Mouse (Mus musculus) large intestine, adult 2 months (tissue): ENCODE data around the gene Igfbp3. TPM values are rescaled to one million over a fixed set of nuclear protein-coding genes. Genes with fewer than 3 reads are reported as not detected.
A peak's percentile ranks its signal among the peaks of the same experiment; 100 is the strongest.

Experiments
- DNase-seq: peaks from one replicate; pipeline ENCODE4 v3.0.0-alpha.2; 2012; ENCODE audit warnings: low read depth, low spot score
- WGBS: fragments of 180-500 bp; shearing (Covaris S2); methylation state at CpG from one replicate; pipeline ENCODE4 v1.1.7; 2018; 5-methylcytosine and 5-hydroxymethylcytosine counted together
- polyA plus RNA-seq: library from polyadenylated mRNA; depleted of rRNA; stranded (reverse); fragments of >200 nt; gene quantifications from 2 replicates; pipeline ENCODE4 v1.2.3, GENCODE M21; 2012

Gene Igfbp3
- polyA plus RNA-seq, 1 experiment: 21.0 TPM

DNA sequence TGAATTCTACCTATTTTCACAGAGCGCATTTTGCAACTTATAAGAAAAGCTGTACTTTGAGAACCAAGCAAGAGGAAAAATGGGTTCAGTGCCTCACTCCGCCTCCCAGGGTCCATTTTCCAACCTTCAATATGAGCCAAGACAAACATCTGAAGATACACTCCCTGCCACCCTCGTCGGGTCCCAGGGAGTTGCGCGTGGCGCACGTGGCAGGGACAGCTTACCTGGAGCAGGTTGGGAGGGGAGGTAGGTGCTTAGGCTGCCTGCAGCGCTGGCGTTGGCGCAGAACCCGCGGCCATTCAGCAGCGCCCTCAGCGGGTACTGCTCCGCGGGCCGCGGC, 592 bp downstream of the Igfbp3 start:
- DNase-seq: no peak
- WGBS: 3% methylated on average over 19 of the region's 19 CpGs

DNA sequence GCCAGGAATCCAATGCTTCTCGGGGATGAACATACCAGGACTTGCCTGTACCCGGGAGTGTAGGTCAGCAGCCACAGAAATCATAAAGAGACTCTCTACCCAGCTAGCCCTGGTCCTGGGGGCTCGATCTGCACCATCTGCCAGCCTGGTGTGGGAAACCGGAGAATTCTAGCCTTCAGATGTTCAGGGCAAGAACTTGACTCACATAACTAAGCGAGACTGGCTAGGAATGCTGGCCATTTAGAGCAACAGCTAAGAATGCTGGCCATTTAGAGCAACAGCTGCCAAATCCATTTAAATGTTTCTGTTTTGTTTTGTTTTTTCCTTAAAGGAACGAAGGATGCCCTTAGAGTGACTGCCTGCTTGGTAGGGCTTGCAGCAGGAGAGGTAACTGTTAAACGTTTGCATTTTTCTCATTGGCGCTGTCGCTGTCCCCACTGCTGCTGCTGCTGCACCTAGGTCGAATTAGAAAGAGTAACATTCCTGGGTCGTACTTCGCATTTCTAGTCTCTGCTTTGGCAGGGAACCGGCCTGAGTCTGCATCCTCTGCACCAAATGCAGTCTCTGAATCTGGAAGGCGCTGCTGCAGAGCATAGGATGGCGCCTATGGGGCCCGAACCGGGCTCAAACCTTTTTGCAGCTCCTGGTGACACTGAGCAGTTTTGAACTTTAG, 1.5 kb downstream of the Igfbp3 start:
- DNase-seq: no peak
- WGBS: 22% methylated on average over 17 of the region's 17 CpGs

DNA sequence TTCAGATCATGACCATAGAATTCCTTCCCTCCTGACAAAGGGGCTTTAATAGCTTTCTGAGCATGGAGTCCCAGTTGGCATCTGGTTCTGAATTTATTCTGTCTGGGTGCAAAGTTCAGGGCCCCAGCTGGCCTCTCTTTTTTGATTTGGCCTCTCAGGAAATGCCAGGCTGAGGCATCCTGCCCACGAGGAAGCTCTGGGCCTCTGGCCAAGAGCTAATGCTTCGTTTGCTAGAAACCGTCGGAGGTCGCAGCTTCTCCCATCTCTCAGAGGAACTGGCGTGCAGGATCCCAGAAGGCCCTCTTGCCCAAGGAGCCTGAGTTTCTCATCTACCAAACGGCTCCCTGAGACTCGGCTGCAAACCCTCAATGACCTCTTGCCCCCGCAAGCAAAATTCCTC, 2.5 kb downstream of the Igfbp3 start:
- 15% methylated on average over 9 of the region's 9 CpGs for WGBS
- no peak for DNase-seq

DNA sequence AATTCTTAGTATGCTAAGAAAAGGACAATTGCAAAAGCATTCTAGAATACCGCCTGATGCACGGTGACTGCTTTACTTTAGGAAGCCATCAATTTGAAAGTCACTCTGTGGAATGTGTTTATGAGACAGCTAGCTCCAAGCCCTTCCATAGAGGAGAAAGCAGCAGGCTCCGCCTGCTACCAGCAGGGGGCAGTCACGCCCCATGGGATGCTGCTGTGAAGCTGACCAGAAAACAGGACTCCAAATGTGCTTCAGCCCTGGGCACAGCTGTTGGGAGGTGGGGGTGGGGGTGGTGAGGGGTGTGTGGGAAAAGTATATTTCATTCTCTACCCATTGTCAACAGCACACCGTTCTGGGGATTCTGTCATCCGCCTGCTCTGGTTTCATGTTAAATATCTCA, 3.4 kb downstream of the Igfbp3 start:
- no peak for DNase-seq
- WGBS: 17% methylated on average over 6 of the region's 6 CpGs

DNA sequence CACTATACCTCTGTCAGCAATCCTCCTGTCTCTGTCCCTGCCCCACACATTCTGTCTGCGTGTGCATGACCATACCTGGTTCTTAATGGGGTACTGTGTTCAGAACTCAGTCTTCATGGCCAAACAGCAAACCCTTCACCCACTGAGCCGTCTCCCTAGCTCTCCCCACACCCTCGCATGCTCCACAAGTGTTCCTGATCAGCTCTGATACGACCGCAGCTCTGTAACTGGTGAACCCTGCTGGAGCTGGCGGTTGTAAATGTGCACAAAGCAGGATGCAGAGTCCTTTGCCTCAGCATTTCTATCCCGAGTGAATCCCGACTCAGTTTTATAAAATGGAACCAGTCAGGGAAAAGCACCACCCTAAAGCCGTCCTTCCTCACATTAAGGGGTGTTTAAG, 9.9 kb downstream of the Igfbp3 start:
- no peak for DNase-seq
- 79% methylated on average over 9 of the region's 9 CpGs for WGBS

DNA sequence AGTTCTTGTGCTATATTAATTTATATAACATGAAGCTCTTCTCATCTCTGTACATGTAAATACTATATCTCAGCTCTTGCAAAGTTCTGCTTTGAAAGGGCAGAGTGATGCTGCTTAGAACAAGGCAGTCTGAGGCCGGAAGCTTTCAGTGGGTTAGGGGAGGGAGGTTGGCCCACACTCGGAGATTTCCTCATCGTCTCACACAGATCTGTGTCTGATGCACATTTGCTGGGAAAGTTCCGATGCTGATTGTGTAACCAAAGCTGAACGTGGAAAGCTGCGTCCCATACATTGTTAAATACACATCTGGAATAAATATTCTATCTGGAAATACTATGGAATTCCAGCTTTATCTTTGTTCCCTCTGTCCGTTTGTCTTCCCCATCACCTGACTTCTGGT, 11.5 kb downstream of the Igfbp3 start:
- WGBS: 66% methylated on average over 7 of the region's 7 CpGs
- DNase-seq: no peak

DNA sequence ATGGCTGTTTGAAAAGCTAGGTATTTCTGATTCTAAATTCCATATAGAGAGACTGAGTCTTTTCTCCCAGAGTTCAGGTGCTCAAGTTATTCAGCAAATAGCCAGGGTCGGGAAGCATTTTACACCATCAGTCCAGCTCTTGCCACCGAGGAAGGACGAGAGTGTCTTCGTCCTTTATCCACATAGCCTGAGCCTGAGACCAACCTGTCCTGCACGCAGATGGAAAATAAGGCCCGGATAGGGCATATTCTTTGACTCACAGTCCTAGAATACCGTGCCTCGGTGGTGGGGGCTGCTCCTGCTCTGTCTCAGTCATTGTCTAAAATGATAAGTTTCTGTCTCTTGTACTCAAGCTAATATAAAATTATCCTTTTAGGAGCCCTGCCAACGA, 13.3 kb downstream of the Igfbp3 start:
- no peak for DNase-seq
- 73% methylated on average over 9 of the region's 9 CpGs for WGBS

DNA sequence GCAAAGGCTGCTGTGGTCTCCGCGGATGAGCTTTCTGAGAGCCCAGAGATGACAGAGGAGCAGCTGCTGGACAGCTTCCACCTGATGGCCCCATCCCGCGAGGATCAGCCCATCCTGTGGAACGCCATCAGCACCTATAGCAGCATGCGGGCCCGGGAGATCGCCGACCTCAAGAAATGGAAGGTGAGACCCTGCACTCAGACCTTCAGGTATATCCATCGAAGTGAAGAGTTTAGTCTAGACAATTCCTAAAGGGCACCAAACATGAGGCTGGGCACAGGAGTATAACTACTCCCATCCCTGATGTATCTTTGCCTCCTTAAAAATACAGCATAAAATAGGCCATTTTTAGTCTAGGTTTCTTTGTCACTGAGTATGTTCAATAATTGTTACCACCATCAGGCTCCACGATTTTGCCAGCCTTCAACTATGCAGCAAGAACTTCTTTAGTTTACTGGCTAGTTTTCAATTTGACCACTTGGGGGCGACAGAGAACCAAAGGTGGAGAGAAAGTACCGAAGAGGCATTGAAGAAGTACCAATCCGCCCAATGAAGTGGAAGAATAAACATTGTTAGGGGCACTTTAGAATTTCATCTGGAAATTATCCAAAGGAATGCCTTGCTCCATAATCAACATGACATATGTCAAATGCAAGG, 13.9 kb downstream of the Igfbp3 start:
- 47% methylated on average over 14 of the region's 14 CpGs for WGBS
- peak; percentile 53 for DNase-seq

DNA sequence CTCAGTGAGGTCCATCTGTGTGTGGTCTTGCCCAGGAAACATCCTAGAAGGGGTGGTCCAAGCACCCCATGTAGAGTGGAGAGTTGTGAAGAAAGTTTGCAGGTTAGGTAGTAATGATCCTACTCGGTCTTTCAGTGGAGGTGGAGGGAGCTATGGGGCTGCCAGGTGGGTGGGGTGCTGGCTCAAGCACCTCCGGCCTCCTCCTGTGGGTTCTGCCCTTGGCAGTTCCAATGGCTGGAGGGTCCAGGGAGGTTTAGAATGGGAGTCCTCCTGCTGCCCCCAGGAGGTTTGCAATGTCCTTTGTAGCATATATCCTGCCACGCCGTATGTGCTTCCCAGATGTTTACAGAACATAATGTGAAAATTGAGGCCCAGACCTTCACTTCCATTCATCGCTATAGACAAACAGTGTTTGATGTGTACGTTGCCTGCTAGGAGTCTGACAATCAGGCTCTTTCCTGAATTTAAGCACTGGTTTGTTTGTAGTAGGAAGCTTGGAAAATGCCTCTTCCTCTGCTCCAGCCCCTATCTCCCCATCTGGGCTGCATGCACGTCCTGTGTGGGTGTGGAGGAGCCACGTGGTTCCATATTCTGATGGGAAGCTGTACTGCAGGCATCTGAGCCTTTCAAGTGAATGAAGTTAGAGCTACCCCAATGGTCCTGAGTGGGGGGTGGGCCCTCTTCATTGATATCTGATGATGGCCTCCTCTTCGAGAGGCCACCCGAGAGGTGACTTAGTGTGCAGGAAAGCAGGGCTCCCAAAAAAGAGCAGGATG, 15.1 kb downstream of the Igfbp3 start:
- DNase-seq: no peak
- WGBS: 78% methylated on average over 10 of the region's 10 CpGs

DNA sequence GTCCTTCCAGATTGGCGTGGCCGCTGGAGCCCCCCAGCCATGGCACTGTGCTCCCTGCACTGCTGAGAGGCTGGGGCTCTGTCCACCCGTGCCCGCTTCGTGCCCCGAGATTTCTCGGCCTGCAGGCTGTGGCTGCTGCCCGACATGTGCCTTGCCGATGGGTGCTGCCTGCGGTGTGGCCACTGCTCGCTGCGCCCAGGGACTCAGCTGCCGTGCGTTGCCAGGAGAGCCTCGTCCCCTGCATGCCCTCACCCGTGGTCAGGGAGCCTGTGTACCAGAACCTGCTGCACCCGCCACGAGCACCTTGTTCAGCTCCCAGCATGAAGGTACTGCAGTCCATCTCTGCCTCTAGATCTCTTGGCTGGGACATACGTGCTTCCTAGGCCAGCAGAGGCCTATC, 15.7 kb downstream of the Igfbp3 start:
- WGBS: 85% methylated on average over 19 of the region's 19 CpGs
- DNase-seq: no peak

DNA sequence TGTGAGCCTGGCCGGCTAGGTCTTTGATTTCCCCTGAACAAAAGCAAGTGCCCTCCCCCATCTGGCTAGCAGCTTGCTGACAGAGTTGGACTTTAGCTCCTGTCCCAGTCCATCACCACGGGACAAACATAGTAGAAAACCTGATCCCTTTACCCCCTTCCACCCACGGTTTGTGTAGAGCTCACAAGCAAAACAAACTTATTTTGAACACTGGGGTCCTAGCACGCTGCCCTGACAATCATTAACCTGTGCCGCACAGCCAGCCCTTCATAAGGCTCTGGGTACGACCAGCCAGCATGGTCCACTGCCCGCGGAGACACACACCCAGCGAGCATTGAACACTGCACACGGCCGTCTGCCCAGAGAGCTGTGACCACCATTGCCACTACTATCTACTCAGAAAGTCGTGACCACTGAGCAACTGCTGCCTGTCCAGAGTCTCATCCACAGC, 16.2 kb downstream of the Igfbp3 start, which contains the start of gene Igfbp1:
Gene Igfbp1, plus strand, starts transcription at position 292 of the 451 bp plus-strand sequence.
- 39% methylated on average over 12 of the region's 12 CpGs for WGBS
- DNase-seq: no peak

DNA sequence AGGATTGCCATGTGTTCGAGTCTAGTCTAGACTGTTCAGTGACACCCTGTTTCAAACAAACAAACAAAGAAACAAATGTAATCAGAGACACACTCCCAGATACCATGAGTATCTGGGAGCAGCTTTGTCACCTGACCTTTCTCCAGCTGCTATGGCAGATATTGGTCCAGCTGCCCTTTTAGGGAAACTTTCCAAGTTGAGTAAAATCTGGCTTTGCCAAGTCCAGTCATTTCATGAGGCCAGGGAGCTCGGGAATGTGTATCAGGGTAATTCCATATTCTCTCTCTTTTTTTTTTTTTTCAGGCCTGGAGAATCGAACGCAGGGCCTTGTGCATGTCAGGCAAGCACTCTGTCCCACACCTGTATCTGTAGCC, 18.4 kb downstream of the Igfbp3 start:
- WGBS: 72% methylated on average over 4 of the region's 4 CpGs
- DNase-seq: no peak

DNA sequence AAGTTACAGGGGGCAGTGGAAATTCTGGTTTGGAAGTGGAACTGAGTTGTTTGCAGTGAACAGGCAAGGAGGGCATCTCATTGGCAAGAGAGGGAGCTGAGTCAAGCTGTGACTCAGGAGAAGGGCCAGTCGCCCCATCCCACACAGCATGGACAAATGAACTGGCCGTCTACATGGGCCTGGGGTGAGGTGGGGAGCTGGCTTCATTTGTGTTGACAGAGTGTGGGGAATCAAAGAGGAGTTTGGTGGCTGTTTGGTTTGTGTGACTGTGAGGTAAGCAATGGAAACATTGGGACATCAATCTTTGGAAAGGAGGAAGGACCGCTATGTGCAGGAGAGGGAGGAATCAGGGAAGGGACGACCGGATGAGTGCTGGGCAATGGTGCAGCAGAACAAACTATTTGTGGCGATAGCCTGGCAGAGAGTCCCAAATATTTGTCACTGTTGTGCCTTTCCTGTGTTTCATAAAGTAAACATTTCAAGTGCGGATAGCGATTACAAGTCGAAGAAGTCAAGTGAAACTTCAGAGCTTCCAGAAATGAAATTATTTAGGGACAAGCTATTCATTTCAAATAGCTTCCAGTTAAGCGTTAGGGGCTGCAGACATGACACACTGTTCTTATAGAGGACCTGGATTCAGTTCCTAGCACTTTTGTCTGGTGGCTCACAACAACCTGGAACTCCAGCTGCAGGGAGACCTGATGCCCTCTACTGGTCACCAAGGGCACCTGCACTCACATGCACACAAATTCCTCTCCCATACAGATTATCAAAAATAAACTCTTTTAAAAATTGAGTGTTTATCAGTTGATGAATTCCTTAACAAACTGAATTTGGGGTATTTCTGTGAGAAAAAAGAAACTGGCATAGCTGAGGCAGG, 19.1 kb downstream of the Igfbp3 start:
- 84% methylated on average over 10 of the region's 10 CpGs for WGBS
- DNase-seq: no peak

DNA sequence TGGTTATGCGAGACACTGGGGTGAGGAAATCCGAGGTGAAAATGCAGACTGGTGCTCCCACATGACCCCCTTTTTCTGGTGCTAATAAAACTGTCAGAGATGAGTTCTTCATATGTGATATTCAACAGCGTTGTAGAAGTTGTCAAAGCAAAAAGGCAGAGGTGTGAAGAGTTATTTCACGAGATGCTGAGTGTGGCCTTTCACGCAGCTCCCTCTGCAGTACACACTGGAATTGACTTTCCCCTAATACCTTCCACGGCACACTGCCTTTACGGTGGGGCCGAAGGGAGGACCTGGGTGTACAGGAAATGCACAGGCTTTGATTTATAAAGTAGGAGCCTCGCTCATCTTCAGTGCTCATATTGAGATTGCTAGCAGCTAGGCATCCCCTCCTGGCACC, 20.6 kb downstream of the Igfbp3 start:
- 56% methylated on average over 9 of the region's 9 CpGs for WGBS

DNA sequence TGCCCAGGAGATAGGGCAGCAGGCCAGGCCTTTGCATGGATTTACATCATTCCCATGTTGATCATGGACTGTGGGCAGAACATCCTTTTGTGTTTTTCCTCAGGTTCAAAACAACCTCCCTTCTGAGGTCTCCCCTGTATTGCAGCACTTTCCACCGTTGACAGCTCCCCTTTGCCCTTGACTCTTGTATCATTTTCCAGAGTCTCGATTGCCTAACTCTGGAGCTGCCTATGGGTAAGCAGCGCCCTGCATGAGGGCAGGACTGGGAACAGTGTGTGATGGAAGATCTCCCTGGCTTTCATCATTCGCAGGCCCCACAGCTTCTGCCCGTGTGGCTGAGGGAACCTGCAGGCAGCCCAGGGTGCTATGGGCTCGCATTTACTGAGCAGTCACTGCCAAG, 21.0 kb downstream of the Igfbp3 start:
- no peak for DNase-seq
- 55% methylated on average over 6 of the region's 6 CpGs for WGBS

More for the DNA sequence above, 20.6 kb downstream of the Igfbp3 start:
- no peak for DNase-seq

DNA sequence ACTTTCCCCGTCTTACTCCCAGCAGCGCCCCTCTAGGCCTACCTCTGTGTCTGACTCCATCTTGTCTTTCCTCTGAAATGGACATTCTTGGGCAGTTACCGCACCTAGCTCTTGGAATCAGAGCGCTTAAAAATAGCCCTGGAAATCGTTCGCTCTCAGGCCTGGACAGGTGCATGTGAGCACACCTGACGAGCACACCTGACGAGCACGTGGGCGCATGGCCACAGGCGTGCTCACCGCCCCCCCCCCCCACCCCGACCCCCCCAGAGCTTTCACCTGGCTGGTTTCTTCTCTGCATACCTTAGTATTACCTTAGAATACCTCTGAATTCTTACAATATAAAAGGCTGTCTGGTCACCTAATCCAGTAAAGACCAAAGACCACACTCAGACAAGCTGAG, 25.3 kb downstream of the Igfbp3 start, which contains the start of gene Gm11985:
Gene Gm11985, minus strand, starts transcription at position 101 of the 400 bp plus-strand sequence.
- WGBS: 85% methylated on average over 13 of the region's 13 CpGs
- no peak for DNase-seq

DNA sequence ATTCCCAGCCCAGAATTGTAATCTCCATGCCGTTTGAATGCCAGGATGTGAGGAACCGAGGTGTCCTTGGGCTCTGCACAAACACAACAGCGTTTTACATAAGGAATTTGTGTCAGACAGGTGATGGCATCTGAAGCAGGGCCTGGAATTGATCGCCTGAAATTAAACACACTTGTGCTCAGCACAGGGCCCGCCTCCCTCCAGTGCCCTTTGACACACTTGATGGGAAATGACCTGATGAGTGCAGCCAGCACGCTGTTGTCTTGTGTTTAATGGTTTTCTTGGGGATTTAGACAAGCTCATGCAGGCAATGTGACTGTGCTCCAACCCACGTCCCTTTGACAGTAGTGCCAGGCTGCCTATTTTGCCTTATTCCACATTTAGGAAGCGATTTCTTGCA, 26.3 kb downstream of the Igfbp3 start:
- no peak for DNase-seq
- WGBS: 48% methylated on average over 8 of the region's 8 CpGs

DNA sequence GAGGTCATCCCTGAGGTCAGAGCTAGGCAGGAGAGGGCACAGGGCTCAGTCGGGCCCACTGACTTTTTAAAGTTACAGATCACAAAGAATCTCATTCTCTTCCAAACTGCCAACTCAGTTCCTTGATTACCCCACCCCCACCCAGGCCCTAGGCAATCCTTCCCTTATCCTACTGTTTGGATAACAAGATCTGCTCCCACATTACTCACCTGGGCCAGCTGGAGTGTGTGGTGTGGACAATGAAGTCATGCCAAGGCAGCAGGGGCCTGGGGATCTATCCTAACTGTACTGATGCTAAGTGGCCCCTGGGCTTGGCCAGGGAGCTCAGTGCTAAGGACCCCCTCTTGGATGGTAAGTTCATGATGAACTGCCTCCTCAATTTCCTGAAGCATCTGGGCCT, 29.3 kb downstream of the Igfbp3 start:
- no peak for DNase-seq

DNA sequence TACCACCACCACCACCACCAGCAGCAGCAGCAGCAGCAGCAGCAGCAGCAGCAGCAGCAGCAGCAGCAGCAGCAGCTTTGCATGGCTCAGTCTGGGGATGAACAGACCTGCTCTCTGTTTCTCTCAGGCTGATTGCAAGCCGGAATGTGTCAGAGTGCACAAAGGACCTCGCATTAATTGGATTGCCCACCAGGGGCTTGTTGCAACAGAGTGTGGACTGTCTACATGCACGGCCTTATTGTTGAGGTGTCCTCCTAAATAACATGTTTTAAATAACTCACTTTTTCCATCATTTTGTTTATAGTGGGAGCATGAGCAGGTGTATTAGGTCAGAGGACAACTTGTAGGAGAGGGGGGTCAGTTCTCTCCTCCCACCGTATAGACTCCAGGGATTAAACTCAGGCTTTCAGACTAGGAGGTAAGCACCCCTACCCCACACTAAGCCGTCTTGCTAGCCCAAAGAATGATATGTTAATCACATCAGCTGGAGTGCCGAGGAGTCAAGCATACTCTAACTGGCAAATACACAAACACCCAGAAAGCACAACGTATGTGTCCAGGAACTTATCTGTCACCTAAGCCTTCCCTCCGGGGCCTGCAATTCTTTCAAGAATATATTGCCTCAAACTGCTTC, 31.2 kb downstream of the Igfbp3 start:
- no peak for DNase-seq
- 63% methylated on average over 8 of the region's 8 CpGs for WGBS

More for the DNA sequence above, 29.3 kb downstream of the Igfbp3 start:
- WGBS: 31% methylated on average over 1 of the region's 1 CpGs
